Mouse (Mus musculus) kidney, embryonic 14.5 days (tissue): ENCODE data around the gene Coq2. TPM values are rescaled to one million over a fixed set of nuclear protein-coding genes. Genes with fewer than 3 reads are reported as not detected.

ENCODE experiments used
- ATAC-seq: fragments of 200-750 bp; cut with Nextera tagmentation; 2 replicates; pipeline ENCODE4 v1.8.0; 2017; ENCODE audit warnings: moderate number of reproducible peaks, mild to moderate bottlenecking, moderate TSS enrichment, moderate library complexity; ENCODE audit not compliant: low FRiP score, low TSS enrichment
- H3K27ac ChIP-seq: fragments of 300-500 bp; sonication (generic); 2 replicates; pipeline ENCODE4 v1.5.1; 2014; ENCODE audit warnings: low read depth, mild to moderate bottlenecking, low read length, moderate library complexity, mixed read lengths
- H3K27me3 ChIP-seq: fragments of 300-500 bp; sonication (generic); 2 replicates; pipeline ENCODE4 v1.6.1; 2014; ENCODE audit warnings: mild to moderate bottlenecking, low read length; ENCODE audit not compliant: control insufficient read depth, insufficient read depth
- H3K36me3 ChIP-seq: fragments of 300-500 bp; sonication (generic); 2 replicates; pipeline ENCODE4 v1.6.1; 2014; ENCODE audit warnings: low read length, mixed read lengths; ENCODE audit not compliant: control insufficient read depth, insufficient read depth
- H3K4me1 ChIP-seq: fragments of 300-500 bp; sonication (generic); 2 replicates; pipeline ENCODE4 v1.6.1; 2014; ENCODE audit warnings: low read length, mixed read lengths; ENCODE audit not compliant: control insufficient read depth, insufficient read depth
- H3K4me2 ChIP-seq: fragments of 300-500 bp; sonication (generic); replicated peaks from 2 replicates; pipeline ENCODE4 v1.6.1; 2014; ENCODE audit warnings: low read depth, mild to moderate bottlenecking, low read length
- H3K4me3 ChIP-seq: fragments of 300-500 bp; sonication (generic); 2 replicates; pipeline ENCODE4 v1.5.1; 2014; ENCODE audit warnings: mild to moderate bottlenecking, low read length
- H3K9ac ChIP-seq: fragments of 300-500 bp; sonication (generic); 2 replicates; pipeline ENCODE4 v1.6.1; 2014; ENCODE audit warnings: low read depth, mild to moderate bottlenecking, low read length, moderate library complexity
- H3K9me3 ChIP-seq: fragments of 300-500 bp; sonication (generic); 2 replicates; pipeline ENCODE4 v1.6.1; 2016; ENCODE audit warnings: low read length; ENCODE audit not compliant: control insufficient read depth
- WGBS: fragments of 180-500 bp; shearing (Covaris S2); extraction: QIAGEN DNeasy Blood & Tissue Kit; methylation state at CpG from one replicate; pipeline ENCODE4 v1.1.7; 2014; 5-methylcytosine and 5-hydroxymethylcytosine counted together
- polyA plus RNA-seq: library from polyadenylated mRNA; unstranded; fragments of >200 nt; fragmentation: Nextera tagmentation; extraction: Ambion mirVana; gene quantifications from 2 replicates; pipeline ENCODE4 v1.2.1, GENCODE M21; 2014

Coq2 gene
- polyA plus RNA-seq, 1 experiment from 2014 or later: 76.4 TPM

- 80% methylated on average over 3 of the region's 3 CpGs for WGBS
- Histone ChIP-seq H3K4me2 (no peak overlapping the region), H3K27ac (no peak overlapping the region), H3K9ac (no peak overlapping the region), H3K9me3 (no peaks in the 10 kb centered on the region), H3K4me3 (no peak overlapping the region), H3K4me1 (peaks cover 9% of the 10 kb centered on the region; the same call in 1 of the 2 replicates), H3K27me3 (no peaks in the 10 kb centered on the region), H3K36me3 (peaks cover 15% of the 10 kb centered on the region; the same call in 1 of the 2 replicates)
- ATAC-seq: no peak
These were observed 3.0 kb downstream of the Coq2 start for GRCm38 (mm10) chr5:100671897-100672296.

- Histone ChIP-seq H3K4me2 (no peak overlapping the region), H3K9ac (no peak overlapping the region), H3K27me3 (no peaks in the 10 kb centered on the region), H3K27ac (no peak overlapping the region), H3K36me3 (peaks cover 17% of the 10 kb centered on the region), H3K9me3 (no peaks in the 10 kb centered on the region), H3K4me3 (no peak overlapping the region), H3K4me1 (peaks cover 9% of the 10 kb centered on the region; the same call in 1 of the 2 replicates)
- WGBS: 34% methylated on average over 5 of the region's 5 CpGs
- no peak for ATAC-seq
These were observed 3.5 kb downstream of the Coq2 start for GRCm38 (mm10) chr5:100671398-100671797.

GRCm38 (mm10) chr5:100666965-100667364 lies 8.0 kb downstream of the Coq2 start:
- Histone ChIP-seq H3K4me1 (no peaks in the 10 kb centered on the region), H3K9me3 (no peaks in the 10 kb centered on the region), H3K9ac (no peak overlapping the region), H3K4me2 (no peak overlapping the region), H3K36me3 (peaks cover 54% of the 10 kb centered on the region), H3K27ac (no peak overlapping the region), H3K4me3 (no peak overlapping the region), H3K27me3 (no peaks in the 10 kb centered on the region)
- ATAC-seq: no peak
- 90% methylated on average over 1 of the region's 1 CpGs for WGBS

- Histone ChIP-seq H3K9ac (no peak overlapping the region), H3K9me3 (no peaks in the 10 kb centered on the region), H3K36me3 (peaks cover 76% of the 10 kb centered on the region), H3K4me2 (no peak overlapping the region), H3K4me1 (no peaks in the 10 kb centered on the region), H3K27ac (no peak overlapping the region), H3K27me3 (no peaks in the 10 kb centered on the region), H3K4me3 (no peak overlapping the region)
- WGBS: 50% methylated on average over 5 of the region's 5 CpGs
- no peak for ATAC-seq
These were observed 11.1 kb downstream of the Coq2 start for GRCm38 (mm10) chr5:100663854-100664253.

GRCm38 (mm10) chr5:100663011-100663410 lies 11.9 kb downstream of the Coq2 start:
- no peak overlapping the region for H3K9ac ChIP-seq
- WGBS: 93% methylated on average over 6 of the region's 6 CpGs
- no peaks in the 10 kb centered on the region for H3K9me3 ChIP-seq
- ATAC-seq: no peak
- H3K27ac ChIP-seq: no peak overlapping the region
- peaks cover 81% of the 10 kb centered on the region for H3K36me3 ChIP-seq
- no peak overlapping the region for H3K4me2 ChIP-seq
- no peak overlapping the region for H3K4me3 ChIP-seq
- H3K27me3 ChIP-seq: no peaks in the 10 kb centered on the region
- no peaks in the 10 kb centered on the region for H3K4me1 ChIP-seq

- Histone ChIP-seq H3K4me1 (no peaks in the 10 kb centered on the region), H3K4me3 (no peak overlapping the region), H3K27ac (no peak overlapping the region), H3K36me3 (peaks cover 90% of the 10 kb centered on the region), H3K27me3 (no peaks in the 10 kb centered on the region), H3K9me3 (no peaks in the 10 kb centered on the region), H3K9ac (no peak overlapping the region), H3K4me2 (no peak overlapping the region)
- no peak for ATAC-seq
- WGBS: 75% methylated on average over 6 of the region's 6 CpGs
These were observed 16.5 kb downstream of the Coq2 start for GRCm38 (mm10) chr5:100658460-100658859.

- Histone ChIP-seq H3K4me1 (no peaks in the 10 kb centered on the region), H3K27me3 (no peaks in the 10 kb centered on the region), H3K36me3 (peaks cover 72% of the 10 kb centered on the region), H3K4me2 (no peak overlapping the region), H3K4me3 (no peak overlapping the region), H3K9me3 (no peaks in the 10 kb centered on the region), H3K9ac (no peak overlapping the region), H3K27ac (no peak overlapping the region)
- no peak for ATAC-seq
- 92% methylated on average over 6 of the region's 6 CpGs for WGBS
These were observed 18.6 kb downstream of the Coq2 start for GRCm38 (mm10) chr5:100656352-100656751.

- no peak overlapping the region for H3K4me2 ChIP-seq
- H3K27me3 ChIP-seq: no peaks in the 10 kb centered on the region
- 0 out of 2 replicates have a peak, but pooled peaks cover 6% of the 10 kb centered on the region for H3K4me1 ChIP-seq
- H3K27ac ChIP-seq: no peak overlapping the region
- H3K9me3 ChIP-seq: no peaks in the 10 kb centered on the region
- no peak for ATAC-seq
- H3K36me3 ChIP-seq: peaks cover 34% of the 10 kb centered on the region
- H3K9ac ChIP-seq: no peak overlapping the region
- H3K4me3 ChIP-seq: no peak overlapping the region
- WGBS: 81% methylated on average over 9 of the region's 9 CpGs
These were observed 22.6 kb downstream of the Coq2 start for GRCm38 (mm10) chr5:100652327-100652726.

GRCm38 (mm10) chr5:100651486-100651885 lies 23.5 kb downstream of the Coq2 start:
- H3K27me3 ChIP-seq: no peaks in the 10 kb centered on the region
- H3K27ac ChIP-seq: no peak overlapping the region
- H3K36me3 ChIP-seq: peaks cover 26% of the 10 kb centered on the region
- ATAC-seq: no peak
- 0 out of 2 replicates have a peak, but pooled peaks cover 6% of the 10 kb centered on the region for H3K4me1 ChIP-seq
- H3K9ac ChIP-seq: no peak overlapping the region
- H3K4me2 ChIP-seq: no peak overlapping the region
- no peak overlapping the region for H3K4me3 ChIP-seq
- 68% methylated on average over 10 of the region's 10 CpGs for WGBS
- H3K9me3 ChIP-seq: no peaks in the 10 kb centered on the region
